Mouse (Mus musculus) kidney, postnatal 14 days (tissue): ENCODE measurements around the gene Nobox.

Source experiments
- DNase-seq: peaks from one replicate; pipeline ENCODE4 v3.0.0; 2022; ENCODE audit warnings: mixed read lengths

Gene Nobox

GRCm38 (mm10) chr6:43272597-43272996 is 36.8 kb downstream of the Nobox start:
- peak; percentile 55 for DNase-seq

DNA sequence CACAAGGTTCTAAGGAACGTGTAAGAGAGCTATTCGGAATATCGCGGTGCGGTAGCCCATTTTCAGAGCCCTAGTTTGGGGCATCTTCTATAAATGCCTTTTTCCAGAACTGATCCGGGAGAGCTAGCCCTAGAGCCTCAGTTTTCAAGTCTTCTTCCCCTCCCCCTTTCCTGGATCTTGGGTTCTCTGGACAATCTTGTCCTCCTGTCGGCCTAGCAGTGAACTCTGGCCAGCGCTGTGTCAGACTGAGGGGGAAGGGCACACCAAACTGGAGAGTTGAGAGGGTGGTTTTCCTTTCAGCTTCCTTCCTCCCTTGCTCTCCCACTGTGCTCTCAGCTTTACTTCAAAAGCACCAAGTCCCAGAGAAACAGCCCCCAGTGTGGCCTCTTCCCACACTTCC is 43.0 kb downstream of the Nobox start:
- peak; percentile 74 for DNase-seq

GRCm38 (mm10) chr6:43265363-43266041 is 43.9 kb downstream of the Nobox start, which contains the start of gene Arhgef5:
TSS of gene Arhgef5 (plus strand) at chr6:43265582.
- peak; percentile 91 for DNase-seq

DNA sequence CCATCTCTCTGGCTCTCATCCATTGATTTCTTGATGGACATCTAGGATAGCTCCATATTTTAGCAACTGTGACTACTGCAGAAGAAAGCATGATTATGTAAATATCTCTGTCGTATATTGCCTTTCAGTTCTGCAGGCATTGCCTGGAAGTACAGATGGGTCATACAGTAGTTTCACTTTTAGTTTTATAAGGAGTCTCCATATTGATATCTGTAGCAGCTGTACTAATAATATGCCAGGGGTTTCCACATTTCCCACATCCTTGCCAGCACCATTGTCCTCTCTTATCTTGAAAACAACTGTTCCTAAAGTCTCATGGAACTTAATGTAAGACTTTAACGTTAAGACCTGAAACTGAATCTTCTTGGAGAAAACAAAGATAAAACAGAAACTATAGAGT is 48.6 kb downstream of the Nobox start:
- DNase-seq, result no peak

GRCm38 (mm10) chr6:43254193-43254926 is 55.0 kb downstream of the Nobox start:
- peak; percentile 38 for DNase-seq
